Mouse (Mus musculus) intestine, postnatal 0 days (tissue): ENCODE results near the gene Smurf1. TPM values are rescaled to one million over a fixed set of nuclear protein-coding genes. Genes with fewer than 3 reads are reported as not detected.
A peak's percentile ranks its signal among the peaks of the same experiment; 100 is the strongest.

Experiments used
- ATAC-seq: fragments of 200-750 bp; cut with Nextera tagmentation; 2 replicates; pipeline ENCODE4 v1.8.0; 2017; ENCODE audit warnings: mild to moderate bottlenecking, moderate TSS enrichment, moderate library complexity
- H3K27ac ChIP-seq: fragments of 300-500 bp; sonication (generic); 2 replicates; pipeline ENCODE4 v1.5.1; 2014; ENCODE audit warnings: mild to moderate bottlenecking, low read depth, low read length, moderate library complexity
- H3K27me3 ChIP-seq: fragments of 300-500 bp; sonication (generic); replicated peaks from 2 replicates; pipeline ENCODE4 v1.6.1; 2014; ENCODE audit warnings: low read length, mixed read lengths; ENCODE audit not compliant: control insufficient read depth, insufficient read depth
- H3K36me3 ChIP-seq: fragments of 300-500 bp; sonication (generic); 2 replicates; pipeline ENCODE4 v1.6.1; 2014; ENCODE audit warnings: mild to moderate bottlenecking, moderate library complexity; ENCODE audit not compliant: control insufficient read depth, insufficient read depth
- H3K4me1 ChIP-seq: fragments of 300-500 bp; sonication (generic); replicated peaks from 2 replicates; pipeline ENCODE4 v1.6.1; 2014; ENCODE audit warnings: antibody characterized with exemption, low read length, mixed read lengths; ENCODE audit not compliant: control insufficient read depth, insufficient read depth
- H3K4me2 ChIP-seq: fragments of 300-500 bp; sonication (generic); replicated peaks from 2 replicates; pipeline ENCODE4 v1.6.1; 2014; ENCODE audit warnings: low read depth, mild to moderate bottlenecking, moderate library complexity
- H3K4me3 ChIP-seq: fragments of 300-500 bp; sonication (generic); 2 replicates; pipeline ENCODE4 v1.5.1; 2014; ENCODE audit warnings: low read depth, low read length
- H3K9ac ChIP-seq: fragments of 300-500 bp; sonication (generic); 2 replicates; pipeline ENCODE4 v1.6.1; 2014; ENCODE audit warnings: mild to moderate bottlenecking, low read depth, low read length
- H3K9me3 ChIP-seq: fragments of 300-500 bp; sonication (generic); 2 replicates; pipeline ENCODE4 v1.6.1; 2016; ENCODE audit warnings: mixed run types; ENCODE audit not compliant: control insufficient read depth
- CTCF ChIP-seq: sonication (generic); IDR thresholded peaks from 2 replicates; pipeline ENCODE4 v1.5.1; 2016; ENCODE audit warnings: low read depth, mild to moderate bottlenecking, control low read depth, antibody characterized with exemption, moderate library complexity
- WGBS: fragments of 180-500 bp; shearing (Covaris S2); extraction: QIAGEN DNeasy Blood & Tissue Kit; methylation state at CpG from one replicate; pipeline ENCODE4 v1.1.7; 2014; 5-methylcytosine and 5-hydroxymethylcytosine counted together
- polyA plus RNA-seq: library from polyadenylated mRNA; unstranded; fragments of >200 nt; fragmentation: Nextera tagmentation; extraction: Ambion mirVana; gene quantifications from 2 replicates; pipeline ENCODE4 v1.2.1, GENCODE M21; 2015

Smurf1 gene
- polyA plus RNA-seq, 1 experiment from 2014 or later, result 7.4 TPM

DNA sequence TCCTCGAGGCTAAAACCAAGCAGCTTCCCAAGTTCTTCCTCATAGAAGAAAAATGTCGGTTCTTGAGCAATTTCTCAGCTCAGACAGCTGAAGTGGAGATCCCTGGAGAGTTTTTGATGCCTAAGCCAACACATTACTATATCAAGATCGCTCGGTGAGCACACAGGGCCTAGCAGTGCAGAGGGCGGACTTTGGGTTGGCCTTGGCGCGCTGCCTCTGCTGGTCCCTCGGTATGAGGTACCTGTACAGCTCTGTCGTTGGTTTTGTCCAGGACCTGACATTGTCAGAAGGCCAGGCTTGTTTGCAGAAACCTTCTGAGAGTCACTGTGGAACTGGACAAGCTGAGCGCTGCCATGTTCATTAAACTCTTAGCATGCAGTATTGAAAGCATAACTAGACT, 115.7 kb downstream of the Smurf1 start:
- no peak overlapping the region for H3K4me2 ChIP-seq
- H3K27me3 ChIP-seq, result no peaks in the 10 kb centered on the region
- 91% methylated on average over 10 of the region's 10 CpGs for WGBS
- no peak for ATAC-seq
- peaks cover 95% of the 10 kb centered on the region for H3K36me3 ChIP-seq
- no peak for TF ChIP-seq CTCF
- no peak overlapping the region for H3K4me3 ChIP-seq
- no peaks in the 10 kb centered on the region for H3K9me3 ChIP-seq
- H3K4me1 ChIP-seq, result no peaks in the 10 kb centered on the region
- no peak overlapping the region for H3K9ac ChIP-seq
- no peak overlapping the region for H3K27ac ChIP-seq

DNA sequence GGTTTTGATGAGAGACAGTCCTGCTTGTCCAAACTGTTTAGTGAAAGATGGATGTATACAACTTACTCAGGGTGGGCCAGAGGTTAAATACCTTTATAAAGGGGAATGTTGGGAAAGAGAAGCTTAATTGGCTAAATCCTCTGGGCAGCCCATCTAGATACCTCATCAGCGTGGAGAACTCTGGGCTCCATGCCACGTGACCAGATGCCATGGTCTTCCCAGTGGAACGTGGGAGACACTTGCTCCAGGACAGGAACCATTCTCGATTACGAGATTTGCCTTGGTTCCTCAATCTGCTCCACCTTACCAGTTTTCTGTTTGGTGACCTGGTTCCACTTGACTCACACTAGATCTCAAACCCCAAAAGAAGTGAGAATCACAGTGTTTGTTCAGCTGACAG, 116.9 kb downstream of the Smurf1 start:
- Histone ChIP-seq H3K27ac (no peak overlapping the region), H3K4me2 (no peak overlapping the region), H3K27me3 (no peaks in the 10 kb centered on the region), H3K4me3 (no peak overlapping the region), H3K4me1 (no peaks in the 10 kb centered on the region), H3K36me3 (peaks cover 94% of the 10 kb centered on the region), H3K9ac (no peak overlapping the region), H3K9me3 (no peaks in the 10 kb centered on the region)
- ATAC-seq, result no peak
- no peak for TF ChIP-seq CTCF
- WGBS, result 73% methylated on average over 5 of the region's 5 CpGs

DNA sequence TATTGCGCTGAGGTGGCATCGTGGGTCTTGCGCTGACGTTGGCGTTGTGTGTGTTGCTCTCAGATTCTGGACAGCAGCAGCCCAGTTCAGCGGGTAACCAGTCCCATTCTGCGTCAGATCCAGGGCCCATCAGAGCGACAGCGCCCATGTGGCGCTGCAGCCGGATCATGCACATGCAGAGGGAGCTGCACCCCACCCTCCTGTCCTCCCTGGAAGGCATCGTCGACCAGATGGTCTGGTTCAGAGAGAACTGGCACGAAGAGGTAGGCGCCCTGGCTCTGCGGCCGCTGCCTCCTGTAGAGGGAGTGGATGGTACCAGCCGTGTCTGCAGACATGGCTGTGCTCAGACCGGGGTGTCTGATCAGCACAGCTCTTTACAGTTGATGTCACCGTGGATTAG, 120.3 kb downstream of the Smurf1 start:
- no peak for ATAC-seq
- Histone ChIP-seq H3K9me3 (no peaks in the 10 kb centered on the region), H3K27me3 (no peaks in the 10 kb centered on the region), H3K4me1 (no peaks in the 10 kb centered on the region), H3K4me3 (no peak overlapping the region), H3K4me2 (no peak overlapping the region), H3K27ac (no peak overlapping the region; the same call in 1 of the 2 replicates), H3K36me3 (peaks cover 96% of the 10 kb centered on the region), H3K9ac (no peak overlapping the region)
- TF ChIP-seq CTCF, result no peak
- 94% methylated on average over 20 of the region's 20 CpGs for WGBS

DNA sequence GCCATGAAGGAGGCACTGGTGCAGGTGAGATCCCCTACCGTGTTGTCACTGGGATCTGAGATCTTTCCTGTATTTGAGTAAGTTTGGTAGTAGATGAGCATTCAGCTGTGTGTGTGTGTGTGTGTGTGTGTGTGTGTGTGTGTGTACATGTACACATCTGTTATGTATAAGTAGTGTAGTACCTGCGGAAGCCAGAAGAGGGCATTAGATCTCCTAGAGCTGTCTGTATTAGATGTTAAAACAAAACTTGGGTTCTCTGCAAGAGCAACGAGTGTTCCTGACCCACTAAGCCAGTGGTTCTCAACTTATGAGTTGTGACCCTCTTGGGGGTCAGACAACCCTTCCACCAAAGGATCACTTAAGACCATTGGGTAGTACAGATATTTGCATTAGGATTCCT, 129.5 kb downstream of the Smurf1 start:
- no peak overlapping the region for H3K4me3 ChIP-seq
- no peaks in the 10 kb centered on the region for H3K27me3 ChIP-seq
- no peaks in the 10 kb centered on the region for H3K4me1 ChIP-seq
- peaks cover 95% of the 10 kb centered on the region for H3K36me3 ChIP-seq
- 96% methylated on average over 3 of the region's 3 CpGs for WGBS
- no peaks in the 10 kb centered on the region for H3K9me3 ChIP-seq
- H3K27ac ChIP-seq, result no peak overlapping the region
- no peak for ATAC-seq
- no peak overlapping the region for H3K4me2 ChIP-seq
- peak; percentile 58 for TF ChIP-seq CTCF
- no peak overlapping the region for H3K9ac ChIP-seq

DNA sequence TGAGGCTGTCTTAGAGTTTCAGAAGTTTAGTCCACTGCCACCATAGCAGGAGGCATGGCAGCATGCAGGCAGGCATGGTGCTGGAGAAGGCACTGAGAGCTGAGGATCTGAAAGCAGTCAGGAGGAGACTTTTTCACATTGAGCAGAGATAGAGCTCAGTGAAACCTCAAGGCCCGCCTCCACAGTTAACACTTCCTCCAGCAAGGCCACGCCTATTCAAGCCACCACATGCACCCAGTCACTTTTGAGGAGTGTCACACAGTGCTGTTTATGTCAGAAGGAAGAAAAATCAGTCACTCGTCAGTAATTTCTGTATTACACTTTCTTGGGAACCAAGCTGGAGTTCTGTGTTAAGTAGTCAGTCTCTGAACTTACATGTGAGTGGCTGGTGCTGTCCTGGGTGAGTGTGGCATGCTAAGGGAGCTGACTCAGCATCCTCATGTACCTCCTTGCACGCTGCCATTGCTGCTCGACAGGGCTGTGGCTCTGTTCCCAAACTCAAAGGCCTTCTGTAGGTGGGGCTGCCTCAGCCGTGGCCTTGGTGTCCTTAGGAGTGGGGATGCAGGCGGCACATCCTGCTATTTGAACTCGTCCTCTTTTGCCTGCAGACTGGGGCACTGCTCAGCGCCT, 133.7 kb downstream of the Smurf1 start:
- H3K36me3 ChIP-seq, result peaks cover 96% of the 10 kb centered on the region
- H3K27ac ChIP-seq, result no peak overlapping the region
- H3K4me1 ChIP-seq, result no peaks in the 10 kb centered on the region
- no peaks in the 10 kb centered on the region for H3K9me3 ChIP-seq
- TF ChIP-seq CTCF, result no peak
- no peak overlapping the region for H3K4me3 ChIP-seq
- no peak overlapping the region for H3K4me2 ChIP-seq
- no peak for ATAC-seq
- no peak overlapping the region for H3K9ac ChIP-seq
- no peaks in the 10 kb centered on the region for H3K27me3 ChIP-seq
- WGBS, result 81% methylated on average over 9 of the region's 9 CpGs

DNA sequence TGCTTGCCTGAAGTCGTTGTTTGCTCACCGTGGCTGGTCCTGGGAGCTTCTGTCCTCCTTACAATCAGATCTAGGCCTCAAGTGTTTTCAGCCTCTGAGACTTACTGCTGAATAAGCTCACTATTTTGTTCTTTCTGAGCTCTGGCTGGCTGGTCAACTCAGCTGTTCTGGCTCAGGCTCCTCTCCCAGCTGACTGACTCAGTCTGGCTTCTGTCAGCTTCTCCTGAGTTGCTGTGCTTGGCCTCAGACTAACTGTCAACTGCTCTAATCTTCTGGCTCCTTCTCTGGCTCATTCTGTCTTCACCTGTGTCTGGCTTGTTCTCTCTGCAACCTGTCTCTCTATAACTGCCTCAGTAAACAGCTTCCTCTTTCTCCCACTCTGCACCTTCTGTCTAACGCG, 136.0 kb downstream of the Smurf1 start:
- H3K4me2 ChIP-seq, result no peak overlapping the region
- no peak for ATAC-seq
- H3K27ac ChIP-seq, result no peak overlapping the region
- no peak for TF ChIP-seq CTCF
- 80% methylated on average over 4 of the region's 4 CpGs for WGBS
- peaks cover 96% of the 10 kb centered on the region for H3K36me3 ChIP-seq
- no peaks in the 10 kb centered on the region for H3K27me3 ChIP-seq
- no peaks in the 10 kb centered on the region for H3K4me1 ChIP-seq
- no peak overlapping the region for H3K9ac ChIP-seq
- H3K9me3 ChIP-seq, result no peaks in the 10 kb centered on the region
- H3K4me3 ChIP-seq, result no peak overlapping the region
